Mouse (Mus musculus): Measurements from ENCODE around the gene Mum1. TPM values are rescaled to one million over a fixed set of nuclear protein-coding genes. Genes with fewer than 3 reads are reported as not detected.
A peak's percentile ranks its signal among the peaks of the same experiment; 100 is the strongest.

Gene Mum1
- polyA plus RNA-seq, 1 experiment from 2014 or later = 49.9 TPM

DNA sequence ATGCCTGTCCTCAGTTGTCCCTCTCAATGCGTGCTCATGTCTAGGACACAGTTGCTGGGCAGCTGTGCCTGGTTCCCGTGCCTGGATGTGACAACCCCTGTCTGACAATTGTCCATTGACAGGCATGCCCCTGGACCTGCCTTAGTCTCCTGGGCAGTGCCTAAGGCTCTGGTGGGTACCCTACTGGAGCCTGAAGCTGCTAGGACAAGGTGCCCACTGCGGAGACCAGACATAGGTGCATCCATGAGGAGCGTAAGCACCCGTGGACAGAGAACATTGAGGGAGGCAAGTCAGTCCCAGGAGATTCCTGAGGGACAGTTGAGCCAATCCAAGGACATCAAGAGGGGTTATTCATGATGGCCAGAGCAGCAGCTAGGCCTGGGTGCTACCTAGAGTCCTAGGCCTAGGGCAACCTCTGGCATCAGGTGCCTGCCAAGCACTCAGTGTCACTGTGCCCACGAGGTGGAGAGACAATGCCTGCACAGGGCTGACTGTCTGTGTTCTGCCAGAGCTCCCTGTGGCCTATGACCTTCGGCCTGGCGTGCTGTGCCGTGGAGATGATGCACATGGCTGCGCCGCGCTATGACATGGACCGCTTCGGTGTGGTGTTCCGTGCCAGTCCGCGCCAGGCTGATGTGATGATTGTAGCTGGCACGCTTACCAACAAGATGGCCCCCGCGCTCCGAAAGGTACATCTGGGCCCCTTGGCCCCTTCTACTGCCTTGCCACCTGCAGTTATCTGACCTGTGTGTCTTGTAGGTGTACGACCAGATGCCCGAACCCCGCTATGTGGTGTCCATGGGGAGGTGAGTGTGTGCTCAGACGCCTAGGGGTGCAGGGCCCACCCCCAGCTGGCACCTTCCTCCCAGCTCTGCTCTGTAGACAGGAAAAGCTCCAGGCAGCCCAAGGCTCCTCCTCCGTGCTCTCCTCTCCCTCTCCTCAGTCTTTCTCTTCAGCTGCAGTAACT is 28.4 kb downstream of the Mum1 start:
- Histone ChIP-seq H3K36me3 (peaks cover 40% of the 10 kb centered on the region), H3K4me2 (replicated peaks) (no peak overlapping the region), H3K27ac (replicated peaks) (no peak overlapping the region), H3K27me3 (no peaks in the 10 kb centered on the region), H3K9ac (replicated peaks) (no peak overlapping the region), H3K4me1 (peaks cover 20% of the 10 kb centered on the region), H3K9me3 (no peaks in the 10 kb centered on the region), H3K4me3 (no peak overlapping the region)
- 95% methylated on average over 26 of the region's 26 CpGs for WGBS
- ATAC-seq (replicated peaks) = no peak

DNA sequence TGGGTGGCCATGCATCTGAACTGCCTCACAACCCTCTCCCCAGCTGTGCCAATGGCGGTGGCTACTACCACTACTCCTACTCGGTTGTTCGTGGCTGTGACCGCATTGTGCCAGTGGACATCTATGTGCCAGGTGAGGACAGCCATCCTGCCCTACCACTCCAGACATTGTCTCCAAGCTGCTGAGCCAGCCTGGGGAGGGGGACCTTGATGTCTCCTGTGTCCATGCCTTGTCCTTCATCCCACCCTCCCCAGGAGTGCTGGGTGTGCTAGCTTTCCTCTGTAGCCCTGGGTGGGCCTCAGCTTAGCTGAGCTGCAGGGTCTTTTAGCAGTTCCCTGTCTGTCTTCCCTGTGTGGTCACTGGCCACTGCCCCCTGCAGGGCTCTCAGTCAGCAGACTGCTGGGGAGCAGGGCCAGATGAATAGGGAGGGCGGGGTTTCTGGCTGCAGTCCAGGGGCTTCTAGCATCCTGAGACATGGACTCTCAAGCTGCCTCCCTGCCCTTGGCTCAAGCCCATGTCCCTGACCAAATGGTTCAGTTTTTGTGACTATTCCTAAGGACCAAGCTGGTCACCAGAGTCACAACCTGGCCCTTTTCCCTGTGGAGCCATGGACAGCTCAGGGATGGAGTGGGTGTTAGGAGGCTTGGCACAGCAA is 29.8 kb downstream of the Mum1 start:
- no peaks in the 10 kb centered on the region for H3K27me3 ChIP-seq
- 88% methylated on average over 5 of the region's 5 CpGs for WGBS
- no peak overlapping the region for H3K9ac ChIP-seq (replicated peaks)
- no peak overlapping the region for H3K27ac ChIP-seq (replicated peaks)
- ATAC-seq (replicated peaks) = no peak
- H3K4me3 ChIP-seq = no peak overlapping the region
- H3K9me3 ChIP-seq = no peaks in the 10 kb centered on the region
- peaks cover 40% of the 10 kb centered on the region for H3K36me3 ChIP-seq
- H3K4me2 ChIP-seq (replicated peaks) = no peak overlapping the region
- H3K4me1 ChIP-seq = peaks cover 20% of the 10 kb centered on the region

DNA sequence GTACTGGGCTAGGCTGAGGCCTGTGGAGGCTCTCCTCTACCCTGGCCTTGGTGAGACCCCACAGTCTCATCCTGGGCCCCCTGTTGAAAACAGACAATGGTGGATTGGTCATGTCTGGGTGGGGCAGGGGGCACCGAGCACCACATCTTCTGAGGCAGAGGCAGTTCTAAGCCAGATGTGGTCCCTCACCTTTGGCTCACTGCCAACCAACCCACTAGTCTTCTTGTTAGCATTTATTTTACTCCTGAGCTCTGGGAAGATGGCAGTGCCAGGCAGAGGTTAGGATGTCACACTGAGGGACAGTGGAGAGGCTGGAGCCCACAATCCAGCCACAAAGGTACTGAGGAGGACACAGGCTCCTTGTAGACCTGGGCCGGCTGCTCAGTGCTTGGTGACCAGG is 31.7 kb downstream of the Mum1 start:
- Histone ChIP-seq H3K36me3 (peaks cover 40% of the 10 kb centered on the region), H3K9me3 (no peaks in the 10 kb centered on the region), H3K27ac (replicated peaks) (no peak overlapping the region), H3K4me2 (replicated peaks) (no peak overlapping the region), H3K9ac (replicated peaks) (no peak overlapping the region), H3K27me3 (no peaks in the 10 kb centered on the region), H3K4me3 (no peak overlapping the region), H3K4me1 (peaks cover 26% of the 10 kb centered on the region)
- ATAC-seq (replicated peaks) = no peak
- 84% methylated on average over 2 of the region's 2 CpGs for WGBS

DNA sequence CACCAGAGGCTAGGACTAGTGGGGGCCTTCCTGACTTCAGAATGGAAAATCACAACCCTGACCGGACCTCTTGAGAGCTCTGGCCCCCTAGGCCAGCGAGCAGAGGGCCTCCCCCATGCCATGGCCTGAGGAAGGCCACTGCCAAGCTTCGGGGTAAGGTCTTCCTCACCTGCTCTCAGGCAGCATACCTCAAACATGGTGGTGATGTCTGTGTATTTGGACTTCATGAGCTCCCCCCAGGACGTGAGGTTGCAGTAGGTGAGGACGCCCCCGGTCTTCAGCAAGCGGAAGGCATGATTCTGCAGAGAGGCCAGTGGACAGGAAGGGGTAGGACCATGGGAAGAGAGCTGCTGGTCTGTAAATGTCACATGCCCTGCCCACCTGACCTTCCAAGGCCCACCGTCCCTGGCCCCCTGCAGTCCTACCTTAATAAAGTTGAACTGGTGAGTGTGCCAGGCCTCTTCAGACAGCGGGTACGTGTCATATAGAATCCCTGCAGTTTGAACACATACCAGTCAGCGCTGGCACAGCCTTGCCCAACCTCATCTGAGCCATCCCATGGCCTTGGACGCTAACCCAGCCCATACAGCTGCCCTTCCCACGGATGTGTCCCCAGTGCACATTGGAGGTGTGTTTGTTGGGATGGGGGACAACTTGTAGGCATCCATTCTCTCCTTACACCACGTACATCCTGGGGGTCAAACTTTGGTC is 32.7 kb downstream of the Mum1 start:
- Histone ChIP-seq H3K4me1 (peaks cover 26% of the 10 kb centered on the region), H3K36me3 (peaks cover 36% of the 10 kb centered on the region), H3K4me2 (replicated peaks) (no peak overlapping the region), H3K27ac (replicated peaks) (no peak overlapping the region), H3K27me3 (no peaks in the 10 kb centered on the region), H3K4me3 (no peak overlapping the region), H3K9me3 (no peaks in the 10 kb centered on the region), H3K9ac (replicated peaks) (no peak overlapping the region)
- 91% methylated on average over 14 of the region's 14 CpGs for WGBS
- no peak for ATAC-seq (replicated peaks)

DNA sequence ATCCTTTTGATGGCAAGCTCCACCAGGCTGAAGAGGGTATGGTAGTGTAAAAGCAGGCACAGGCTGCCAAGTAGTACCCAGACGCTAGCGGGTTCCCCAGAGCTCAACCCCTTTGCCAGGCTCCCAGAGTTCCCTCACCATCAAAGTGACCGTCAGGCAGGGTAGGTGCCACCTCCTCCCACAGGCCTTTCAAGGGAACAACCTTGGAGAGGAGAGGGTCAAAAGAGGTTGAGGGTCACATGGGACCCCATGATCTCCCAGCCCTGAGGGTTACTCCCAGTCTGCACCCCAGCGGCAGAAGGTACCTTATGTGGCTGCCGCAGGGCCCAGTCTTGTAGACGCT is 33.2 kb downstream of the Mum1 start:
- H3K4me3 ChIP-seq = peak overlapping the region; percentile 53; the same call in 1 of the 2 replicates

DNA sequence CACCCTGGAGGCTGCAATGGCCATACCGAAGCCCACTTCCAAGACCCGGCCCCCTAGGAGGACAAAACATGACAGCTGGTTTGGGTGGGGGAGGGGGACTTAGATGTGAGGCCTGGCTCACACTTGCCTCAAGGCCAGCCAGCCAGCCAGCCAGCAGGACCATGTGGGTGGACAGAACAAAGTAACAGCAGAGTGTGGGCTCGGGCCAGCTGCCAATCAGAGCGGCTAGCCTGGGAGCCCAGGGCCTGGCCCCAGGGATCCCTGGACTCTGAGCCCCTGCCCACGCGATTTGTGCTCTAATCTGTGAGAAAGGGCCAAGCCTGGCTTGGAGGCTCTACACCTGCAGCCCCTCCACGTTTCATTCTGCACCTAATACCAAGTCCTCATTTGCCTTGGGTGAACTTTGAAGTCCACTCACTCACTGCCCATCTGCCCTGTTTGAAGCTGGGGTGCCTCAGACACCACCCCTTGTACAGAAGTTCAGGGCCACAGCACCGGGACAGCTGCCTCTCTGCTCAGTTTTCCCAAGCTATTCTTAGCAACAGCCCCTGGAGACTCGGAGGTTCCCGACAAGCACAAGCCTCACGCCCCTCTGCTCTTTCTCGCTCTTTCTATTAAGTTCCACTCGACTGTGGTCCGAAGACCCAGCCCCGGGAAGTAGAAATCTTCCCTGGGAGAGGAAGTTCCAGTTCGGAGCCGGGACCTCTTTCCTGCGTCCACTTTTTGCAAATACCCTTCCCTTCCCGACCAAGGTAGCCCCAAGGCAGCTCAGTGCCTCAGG is 33.8 kb downstream of the Mum1 start:
- no peaks in the 10 kb centered on the region for H3K9me3 ChIP-seq
- 5% methylated on average over 19 of the region's 19 CpGs for WGBS
- ATAC-seq (replicated peaks) = no peak

More for the DNA sequence above, 33.2 kb downstream of the Mum1 start:
- peaks cover 31% of the 10 kb centered on the region for H3K36me3 ChIP-seq
- ATAC-seq (replicated peaks) = no peak
- H3K27me3 ChIP-seq = no peaks in the 10 kb centered on the region
- H3K4me2 ChIP-seq (replicated peaks) = peak overlapping the region; percentile 83
- 75% methylated on average over 6 of the region's 6 CpGs for WGBS
- no peak overlapping the region for H3K9ac ChIP-seq (replicated peaks)
- no peaks in the 10 kb centered on the region for H3K9me3 ChIP-seq
- peaks cover 31% of the 10 kb centered on the region for H3K4me1 ChIP-seq
- H3K27ac ChIP-seq (replicated peaks) = no peak overlapping the region

DNA sequence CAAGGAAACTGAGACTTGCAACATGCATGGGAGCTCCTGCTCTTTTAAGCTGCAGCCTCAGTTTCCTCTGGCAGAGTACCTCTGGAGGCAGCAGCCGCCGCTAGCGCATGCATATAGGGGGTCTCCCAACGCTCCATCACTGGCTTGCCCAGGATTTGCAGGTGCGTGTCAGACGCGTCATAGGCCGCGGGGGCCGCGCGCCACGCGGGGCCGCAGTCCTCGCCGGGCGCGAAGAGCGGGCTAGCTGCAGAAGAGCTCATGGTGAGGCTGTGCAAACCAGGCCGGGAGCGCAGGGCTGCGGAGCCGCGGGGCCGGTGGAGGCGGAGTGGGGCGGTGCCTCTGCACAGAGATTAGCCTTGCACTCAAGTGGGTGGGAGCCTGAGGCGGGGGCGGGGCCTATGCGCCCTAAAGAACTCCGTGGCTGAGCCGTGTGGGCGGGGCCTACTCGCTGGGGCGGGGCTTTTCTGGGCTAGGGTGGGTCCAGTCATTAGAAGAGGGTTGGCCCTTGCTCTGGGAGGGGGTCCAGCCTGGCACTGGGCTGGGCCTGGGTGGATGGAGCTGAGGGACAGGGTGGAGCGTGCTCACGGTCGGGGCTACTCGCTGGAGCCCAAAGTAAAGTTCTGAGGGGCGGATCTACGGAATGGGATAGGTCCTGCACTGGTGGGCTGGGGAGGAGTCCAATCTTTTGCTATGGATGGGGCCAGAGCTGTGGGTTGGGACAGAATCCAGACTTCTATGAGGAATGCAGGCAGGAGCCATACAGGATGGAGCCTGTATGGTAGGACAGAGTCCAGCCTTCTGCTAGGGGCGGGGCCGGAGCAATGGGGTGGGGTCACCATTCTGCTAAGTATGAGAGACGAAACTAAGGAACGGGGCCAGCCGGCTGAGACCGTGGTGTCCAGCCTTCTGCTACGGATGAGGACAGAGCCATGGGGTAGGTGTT is 34.7 kb downstream of the Mum1 start, which contains the start of the genes Gamt and Dazap1:
TSS of gene Gamt (minus strand) at position 371 of the 943 bp plus-strand sequence.
TSS of gene Dazap1 (plus strand) at position 845 of the 943 bp plus-strand sequence.
- H3K36me3 ChIP-seq = peaks cover 17% of the 10 kb centered on the region; the same call in 1 of the 2 replicates
- no peaks in the 10 kb centered on the region for H3K27me3 ChIP-seq
- peaks cover 36% of the 10 kb centered on the region for H3K4me1 ChIP-seq
- ATAC-seq (replicated peaks) = peak; percentile 79
- under 1% methylated on average over 49 of the region's 49 CpGs for WGBS
- H3K4me2 ChIP-seq (replicated peaks) = peak within 1 kb of the TSS; percentile 83
- H3K27ac ChIP-seq (replicated peaks) = peak within 1 kb of the TSS; percentile 89
- H3K4me3 ChIP-seq = peak within 1 kb of the TSS; percentile 53
- H3K9ac ChIP-seq (replicated peaks) = peak within 1 kb of the TSS; percentile 60
- H3K9me3 ChIP-seq = no peaks in the 10 kb centered on the region

More for the DNA sequence above, 33.8 kb downstream of the Mum1 start:
- Histone ChIP-seq H3K4me2 (replicated peaks) (peak overlapping the region; percentile 83), H3K9ac (replicated peaks) (peak overlapping the region; percentile 60), H3K27me3 (no peaks in the 10 kb centered on the region), H3K27ac (replicated peaks) (peak overlapping the region; percentile 89), H3K36me3 (peaks cover 25% of the 10 kb centered on the region), H3K4me1 (peaks cover 31% of the 10 kb centered on the region), H3K4me3 (peak overlapping the region; percentile 53)

DNA sequence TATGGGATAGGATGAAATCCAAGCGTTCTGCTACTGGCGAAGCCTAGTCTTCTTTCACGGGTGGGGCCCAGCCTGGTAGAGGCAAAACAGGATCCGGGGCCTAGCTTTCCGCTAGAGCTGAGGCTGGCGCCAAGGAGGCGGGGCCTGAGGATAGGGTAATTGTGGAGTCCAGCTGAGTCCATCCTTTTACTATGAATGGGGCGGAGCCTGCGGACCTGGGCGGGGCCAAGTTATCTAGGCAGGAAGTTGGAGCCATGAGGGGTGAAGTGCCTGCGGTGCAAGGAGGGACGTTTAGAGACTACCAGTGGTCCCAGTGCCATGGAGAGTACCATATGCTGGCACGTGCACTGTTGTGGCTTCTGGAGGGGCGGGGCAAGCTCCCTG is 35.3 kb downstream of the Mum1 start:
- WGBS = under 1% methylated on average over 14 of the region's 14 CpGs
- Histone ChIP-seq H3K9me3 (no peaks in the 10 kb centered on the region), H3K27ac (replicated peaks) (peak overlapping the region; percentile 89), H3K4me1 (peaks cover 43% of the 10 kb centered on the region), H3K27me3 (no peaks in the 10 kb centered on the region), H3K4me3 (peak overlapping the region; percentile 53), H3K9ac (replicated peaks) (peak overlapping the region; percentile 60), H3K36me3 (peaks cover 11% of the 10 kb centered on the region; the same call in 1 of the 2 replicates), H3K4me2 (replicated peaks) (peak overlapping the region; percentile 83)
- ATAC-seq (replicated peaks) = peak; percentile 31

DNA sequence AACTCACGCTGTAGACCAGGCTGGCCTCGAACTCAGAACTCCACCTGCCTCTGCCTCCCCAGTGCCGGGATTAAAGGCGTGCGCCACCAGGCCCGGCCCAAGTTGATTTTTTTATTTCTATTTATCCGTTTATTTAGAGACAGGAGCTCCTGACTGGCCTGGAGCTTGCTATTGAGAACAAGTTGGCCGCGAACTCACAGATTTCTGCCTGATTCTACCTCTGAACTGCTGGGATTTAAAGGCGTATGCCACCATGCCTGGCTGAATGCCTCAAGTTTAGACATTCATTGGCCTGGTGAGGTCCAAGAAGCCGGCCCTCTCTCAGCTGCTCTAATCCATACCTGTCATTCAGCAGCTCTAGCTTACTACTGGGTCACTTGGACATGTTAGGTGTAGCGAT is 35.9 kb downstream of the Mum1 start:
- peaks cover 49% of the 10 kb centered on the region for H3K4me1 ChIP-seq
- peaks cover 6% of the 10 kb centered on the region; the same call in 1 of the 2 replicates for H3K36me3 ChIP-seq
- H3K27ac ChIP-seq (replicated peaks) = peak overlapping the region; percentile 89; the same call in 1 of the 2 replicates
- no peak for ATAC-seq (replicated peaks)
- no peak overlapping the region for H3K4me3 ChIP-seq
- H3K4me2 ChIP-seq (replicated peaks) = peak overlapping the region; percentile 83
- no peaks in the 10 kb centered on the region for H3K27me3 ChIP-seq
- no peaks in the 10 kb centered on the region for H3K9me3 ChIP-seq
- H3K9ac ChIP-seq (replicated peaks) = no peak overlapping the region
- WGBS = 74% methylated on average over 12 of the region's 12 CpGs

DNA sequence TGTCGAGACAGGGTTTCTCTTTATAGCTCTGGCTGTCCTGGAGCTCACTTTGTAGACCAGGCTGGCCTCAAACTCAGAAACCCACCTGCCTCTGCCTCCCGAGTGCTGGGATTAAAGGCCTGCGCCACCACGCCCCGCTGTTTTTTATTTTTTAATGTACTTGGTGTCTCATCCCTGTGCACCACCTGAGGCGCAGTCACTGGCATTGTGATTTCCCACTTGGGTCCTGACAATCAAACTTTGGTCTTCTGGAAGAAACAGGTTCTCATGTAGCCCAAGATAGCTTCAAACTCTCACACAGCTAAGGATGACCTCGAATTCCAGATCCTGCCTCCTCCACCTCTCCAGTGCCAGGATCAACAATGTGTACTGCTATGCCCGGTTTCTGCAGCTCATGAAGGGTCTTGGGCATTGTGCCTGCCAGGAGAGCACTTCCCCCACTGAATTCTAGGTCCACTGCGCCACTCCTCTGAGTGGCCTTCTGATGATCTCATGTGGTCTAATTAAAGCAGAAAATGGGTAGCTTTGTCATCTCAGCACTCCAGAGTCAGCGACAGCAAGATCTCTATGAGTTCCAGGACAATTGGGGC is 36.6 kb downstream of the Mum1 start:
- peaks cover 56% of the 10 kb centered on the region for H3K4me1 ChIP-seq

More for the DNA sequence above, 36.6 kb downstream of the Mum1 start:
- 94% methylated on average over 10 of the region's 10 CpGs for WGBS
- no peak overlapping the region for H3K9ac ChIP-seq (replicated peaks)
- H3K9me3 ChIP-seq = no peaks in the 10 kb centered on the region
- no peak overlapping the region for H3K4me2 ChIP-seq (replicated peaks)
- no peak overlapping the region for H3K27ac ChIP-seq (replicated peaks)
- no peak for ATAC-seq (replicated peaks)
- peaks cover 6% of the 10 kb centered on the region; the same call in 1 of the 2 replicates for H3K36me3 ChIP-seq
- no peak overlapping the region for H3K4me3 ChIP-seq
- no peaks in the 10 kb centered on the region for H3K27me3 ChIP-seq

Measured in forebrain, embryonic 15.5 days (tissue).